Mouse (Mus musculus) heart, postnatal 0 days (tissue): ENCODE measurements around the gene Csmd2. TPM values are rescaled to one million over a fixed set of nuclear protein-coding genes. Genes with fewer than 3 reads are reported as not detected.

Source experiments
- ATAC-seq: fragments of 200-750 bp; cut with Nextera tagmentation; 2 replicates; pipeline ENCODE4 v1.8.0; 2017; ENCODE audit warnings: low read depth, moderate number of reproducible peaks, moderate library complexity; ENCODE audit not compliant: insufficient read depth
- DNase-seq: peaks from one replicate; pipeline ENCODE4 v3.0.0-alpha.2; 2016; ENCODE audit warnings: low spot score
- H3K27ac ChIP-seq: fragments of 300-500 bp; sonication (generic); 2 replicates; pipeline ENCODE4 v1.5.1; 2014; ENCODE audit warnings: low read depth, mild to moderate bottlenecking
- H3K27me3 ChIP-seq: fragments of 300-500 bp; sonication (generic); 2 replicates; pipeline ENCODE4 v1.6.1; 2014; ENCODE audit warnings: low read length, mixed read lengths; ENCODE audit not compliant: control insufficient read depth, insufficient read depth
- H3K36me3 ChIP-seq: fragments of 300-500 bp; sonication (generic); replicated peaks from 2 replicates; pipeline ENCODE4 v1.6.1; 2014; ENCODE audit warnings: low read length, mixed read lengths; ENCODE audit not compliant: control insufficient read depth, insufficient read depth
- H3K4me1 ChIP-seq: fragments of 300-500 bp; sonication (generic); 2 replicates; pipeline ENCODE4 v1.6.1; 2014; ENCODE audit warnings: antibody characterized with exemption; ENCODE audit not compliant: control insufficient read depth, insufficient read depth
- H3K4me2 ChIP-seq: fragments of 300-500 bp; sonication (generic); 2 replicates; pipeline ENCODE4 v1.6.1; 2014; ENCODE audit warnings: low read depth, mild to moderate bottlenecking, low read length, moderate library complexity
- H3K4me3 ChIP-seq: fragments of 300-500 bp; sonication (generic); 2 replicates; pipeline ENCODE4 v1.5.1; 2014; ENCODE audit warnings: low read depth, low read length
- H3K9ac ChIP-seq: fragments of 300-500 bp; sonication (generic); replicated peaks from 2 replicates; pipeline ENCODE4 v1.6.1; 2014; ENCODE audit warnings: low read depth, low read length, mixed read lengths
- H3K9me3 ChIP-seq: fragments of 300-500 bp; sonication (generic); replicated peaks from 2 replicates; pipeline ENCODE4 v1.6.1; 2016; ENCODE audit warnings: low read length; ENCODE audit not compliant: control insufficient read depth
- CTCF ChIP-seq: IDR thresholded peaks from 2 replicates; pipeline ENCODE4 v1.5.1; 2016; ENCODE audit warnings: antibody characterized with exemption, control low read depth, low read depth
- EP300 ChIP-seq: IDR thresholded peaks from 2 replicates; pipeline ENCODE4 v1.6.1; 2016; ENCODE audit warnings: antibody characterized with exemption, low read depth
- WGBS: fragments of 180-500 bp; shearing (Covaris S2); extraction: QIAGEN DNeasy Blood & Tissue Kit; methylation state at CpG from one replicate; pipeline ENCODE4 v1.1.7; 2014; 5-methylcytosine and 5-hydroxymethylcytosine counted together
- polyA plus RNA-seq: library from polyadenylated mRNA; unstranded; fragments of >200 nt; fragmentation: Nextera tagmentation; extraction: Ambion mirVana; gene quantifications from 2 replicates; pipeline ENCODE4 v1.2.1, GENCODE M21; 2015
- total RNA-seq: library from RNA; depleted of rRNA; stranded (reverse); fragments of >200 nt; gene quantifications from 2 replicates; pipeline ENCODE4 v1.2.3, GENCODE M21; 2014; ENCODE audit warnings: low replicate concordance

Csmd2 gene
- total and polyA plus RNA-seq, 2 experiments from 2014 or later, result 0.01 TPM; not detected in 1

DNA sequence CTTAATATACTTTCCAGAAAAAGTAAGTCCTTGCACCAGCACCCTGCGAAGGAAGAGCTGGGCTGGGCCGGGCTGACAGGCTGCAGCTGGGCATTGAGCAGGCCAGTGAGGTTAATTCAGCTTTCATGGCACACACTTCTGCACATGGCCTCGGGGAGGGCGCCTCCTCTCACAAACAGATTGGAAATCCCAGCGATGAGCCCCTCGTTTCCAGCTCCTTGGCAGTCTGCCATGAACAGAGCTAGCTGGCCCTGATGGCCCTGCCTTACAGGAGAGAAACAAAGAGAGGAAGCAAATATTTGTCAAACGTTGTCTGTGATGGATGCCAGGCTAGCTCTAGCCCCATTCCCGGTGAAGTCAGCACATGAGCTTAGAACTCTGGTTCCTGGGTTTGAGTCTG lies 463.3 kb downstream of the Csmd2 start:
- Histone ChIP-seq H3K27ac (no peak overlapping the region), H3K4me2 (no peak overlapping the region), H3K4me1 (no peaks in the 10 kb centered on the region), H3K36me3 (no peaks in the 10 kb centered on the region), H3K27me3 (no peaks in the 10 kb centered on the region), H3K9ac (no peak overlapping the region), H3K9me3 (no peaks in the 10 kb centered on the region), H3K4me3 (no peak overlapping the region)
- WGBS, result 6% methylated on average over 8 of the region's 8 CpGs
- no peak for TF ChIP-seq EP300
- peak; percentile 35 for DNase-seq
- peak; percentile 51 for ATAC-seq

DNA sequence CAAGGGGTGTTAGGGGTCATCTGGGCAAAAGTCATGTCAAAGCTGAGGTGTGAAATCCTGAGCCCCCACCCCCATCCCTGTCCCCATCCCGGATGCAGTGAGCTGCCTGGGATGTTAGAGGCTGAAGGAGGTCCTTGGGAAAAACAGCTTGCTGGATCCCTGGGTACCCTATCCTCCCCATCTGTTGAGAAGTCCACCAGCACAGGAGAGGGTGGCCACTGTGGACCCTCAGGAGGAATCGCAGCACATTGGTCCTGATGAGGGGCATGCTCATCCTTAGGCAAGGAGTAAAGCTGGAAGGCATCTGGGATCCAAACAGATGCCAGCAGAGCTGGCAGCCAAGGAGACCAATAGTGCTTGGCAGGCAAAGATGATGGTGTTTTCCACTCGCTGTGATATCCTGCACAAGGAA lies 463.7 kb downstream of the Csmd2 start:
- H3K4me3 ChIP-seq, result no peak overlapping the region
- 47% methylated on average over 3 of the region's 3 CpGs for WGBS
- ATAC-seq, result no peak
- no peak overlapping the region for H3K9ac ChIP-seq
- no peaks in the 10 kb centered on the region for H3K36me3 ChIP-seq
- no peaks in the 10 kb centered on the region for H3K4me1 ChIP-seq
- no peak overlapping the region for H3K27ac ChIP-seq
- H3K27me3 ChIP-seq, result no peaks in the 10 kb centered on the region
- no peaks in the 10 kb centered on the region for H3K9me3 ChIP-seq
- TF ChIP-seq EP300, result no peak
- TF ChIP-seq CTCF, result no peak
- DNase-seq, result no peak
- no peak overlapping the region for H3K4me2 ChIP-seq

DNA sequence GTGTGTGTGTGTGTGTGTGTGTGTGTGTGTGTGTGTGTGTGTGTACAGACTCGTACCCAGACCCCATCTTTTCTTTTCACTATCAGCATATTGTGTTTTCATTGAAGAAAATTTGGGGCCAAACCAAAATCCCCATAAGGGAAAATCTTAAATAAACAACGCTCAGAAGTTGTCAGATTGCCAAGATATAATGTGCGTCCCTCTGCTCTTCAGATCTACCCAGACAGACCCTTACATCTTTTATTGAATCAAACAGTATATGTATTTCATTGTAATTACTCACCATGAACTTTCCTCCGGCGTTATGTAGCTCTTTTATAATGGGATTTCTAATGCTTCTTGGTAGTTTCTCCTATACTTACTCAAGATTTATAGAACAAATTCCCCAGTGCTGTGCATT lies 479.1 kb downstream of the Csmd2 start:
- H3K4me2 ChIP-seq, result no peak overlapping the region
- WGBS, result 77% methylated on average over 5 of the region's 5 CpGs
- TF ChIP-seq CTCF (no peak), EP300 (no peak)
- no peaks in the 10 kb centered on the region; the same call in 1 of the 2 replicates for H3K9me3 ChIP-seq
- H3K36me3 ChIP-seq, result no peaks in the 10 kb centered on the region
- no peak overlapping the region for H3K27ac ChIP-seq
- H3K4me1 ChIP-seq, result no peaks in the 10 kb centered on the region
- H3K27me3 ChIP-seq, result no peaks in the 10 kb centered on the region
- DNase-seq (no peak), ATAC-seq (no peak)
- no peak overlapping the region for H3K4me3 ChIP-seq
- no peak overlapping the region for H3K9ac ChIP-seq

DNA sequence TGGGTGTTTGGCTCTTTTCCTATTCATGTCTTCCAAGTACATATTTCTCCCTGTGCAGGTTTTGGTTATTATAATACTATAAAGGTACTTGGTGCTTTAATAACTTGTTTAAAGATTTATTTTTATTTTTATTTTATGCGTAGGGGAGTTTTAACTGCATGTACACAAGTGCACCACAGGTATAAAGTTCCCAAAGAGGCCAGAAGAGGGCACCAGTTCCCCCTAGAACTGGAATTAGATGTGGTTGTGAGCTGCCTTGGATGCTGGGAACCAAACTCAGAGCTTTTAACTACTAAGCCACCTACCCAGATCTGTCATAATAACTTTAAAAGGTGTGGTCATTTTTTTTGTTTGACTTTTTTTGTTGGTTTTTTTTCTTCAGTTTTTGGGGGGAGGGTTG lies 480.4 kb downstream of the Csmd2 start:
- Histone ChIP-seq H3K4me2 (no peak overlapping the region), H3K9me3 (no peaks in the 10 kb centered on the region; the same call in 1 of the 2 replicates), H3K27ac (no peak overlapping the region), H3K4me3 (no peak overlapping the region), H3K4me1 (no peaks in the 10 kb centered on the region), H3K27me3 (no peaks in the 10 kb centered on the region), H3K9ac (no peak overlapping the region), H3K36me3 (no peaks in the 10 kb centered on the region)
- 73% methylated on average over 1 of the region's 1 CpGs for WGBS
- DNase-seq, result no peak
- no peak for ATAC-seq
- TF ChIP-seq EP300 (no peak), CTCF (no peak)

DNA sequence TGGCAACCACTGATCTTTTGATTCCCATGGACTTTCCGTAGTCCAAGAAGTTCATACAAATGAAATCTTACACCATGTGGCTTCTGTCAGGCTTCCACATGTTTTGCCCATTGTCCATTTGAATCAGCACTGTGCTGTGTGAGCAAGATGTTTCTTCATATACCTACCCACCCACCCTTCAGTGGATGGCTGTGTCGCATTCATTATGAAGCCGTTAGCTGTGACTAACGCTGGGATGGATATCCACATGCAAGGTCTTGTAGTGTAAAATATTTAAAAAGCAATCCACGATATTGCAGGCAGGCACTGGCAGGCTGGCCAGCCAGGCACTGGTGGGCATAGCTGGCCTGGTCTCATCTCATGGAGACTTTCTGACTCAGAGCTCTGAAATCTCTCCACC lies 488.6 kb downstream of the Csmd2 start:
- Histone ChIP-seq H3K9me3 (no peaks in the 10 kb centered on the region), H3K36me3 (no peaks in the 10 kb centered on the region), H3K4me2 (no peak overlapping the region), H3K9ac (no peak overlapping the region), H3K27me3 (no peaks in the 10 kb centered on the region), H3K27ac (no peak overlapping the region), H3K4me3 (no peak overlapping the region), H3K4me1 (no peaks in the 10 kb centered on the region)
- ATAC-seq (no peak), DNase-seq (no peak)
- WGBS, result 80% methylated on average over 5 of the region's 5 CpGs
- no peak for TF ChIP-seq EP300
- no peak for TF ChIP-seq CTCF

DNA sequence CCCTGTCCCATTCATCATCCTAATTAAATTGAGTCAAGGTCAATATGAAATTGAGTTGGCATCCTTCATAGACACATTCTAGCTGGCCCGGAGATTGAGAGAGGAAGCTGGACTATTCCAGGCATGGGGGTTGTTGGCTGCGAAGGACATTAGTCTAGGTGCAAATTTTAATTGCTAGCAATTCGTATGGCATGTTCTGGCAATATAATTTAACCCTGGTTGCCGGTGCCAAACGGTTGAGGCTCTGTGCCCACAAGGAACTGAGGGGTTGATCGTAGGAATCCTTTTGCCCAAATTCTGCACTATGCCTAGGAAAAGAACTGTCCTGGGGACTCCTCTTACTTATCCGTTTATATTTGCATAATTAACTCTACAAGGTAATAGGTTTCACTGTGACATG lies 496.2 kb downstream of the Csmd2 start:
- no peak overlapping the region for H3K4me3 ChIP-seq
- TF ChIP-seq EP300 (no peak), CTCF (no peak)
- H3K27ac ChIP-seq, result no peak overlapping the region
- H3K27me3 ChIP-seq, result no peaks in the 10 kb centered on the region
- DNase-seq (no peak), ATAC-seq (no peak)
- no peaks in the 10 kb centered on the region for H3K4me1 ChIP-seq
- H3K4me2 ChIP-seq, result no peak overlapping the region
- no peaks in the 10 kb centered on the region for H3K9me3 ChIP-seq
- no peak overlapping the region for H3K9ac ChIP-seq
- H3K36me3 ChIP-seq, result no peaks in the 10 kb centered on the region
- 81% methylated on average over 7 of the region's 7 CpGs for WGBS
